Mouse (Mus musculus): ENCODE data around the gene Rbm24.

The Rbm24 gene

GRCm38 (mm10) chr13:46433880-46434560 is 15.8 kb downstream of the Rbm24 start:
- in situ Hi-C loops (cut with MboI, MseI) = no loop called here

- in situ Hi-C loops (cut with MboI, MseI) = no loop called here
Measured at GRCm38 (mm10) chr13:46438960-46439359, 20.7 kb downstream of the Rbm24 start.

- in situ Hi-C loops (cut with MboI, MseI) = no loop called here
Measured at GRCm38 (mm10) chr13:46444021-46444420, 25.8 kb downstream of the Rbm24 start.

GRCm38 (mm10) chr13:46446062-46446461 is 27.8 kb downstream of the Rbm24 start:
- in situ Hi-C loops (cut with MboI, MseI) = no loop called here

- in situ Hi-C loops (cut with MboI, MseI) = no loop called here
Measured at GRCm38 (mm10) chr13:46448276-46448675, 30.0 kb downstream of the Rbm24 start.

- in situ Hi-C loops (cut with MboI, MseI) = no loop called here
Measured at GRCm38 (mm10) chr13:46449955-46450354, 31.7 kb downstream of the Rbm24 start.

GRCm38 (mm10) chr13:46450623-46451022 is 32.4 kb downstream of the Rbm24 start:
- in situ Hi-C loops (cut with MboI, MseI) = no loop called here

GRCm38 (mm10) chr13:46451548-46451947 is 33.3 kb downstream of the Rbm24 start:
- in situ Hi-C loops (cut with MboI, MseI) = no loop called here

- in situ Hi-C loops (cut with MboI, MseI) = no loop called here
Measured at GRCm38 (mm10) chr13:46459546-46459945, 41.3 kb downstream of the Rbm24 start.

GRCm38 (mm10) chr13:46462280-46462679 is 44.0 kb downstream of the Rbm24 start:
- in situ Hi-C loops (cut with MboI, MseI) = no loop called here

GRCm38 (mm10) chr13:46463764-46464163 is 45.5 kb downstream of the Rbm24 start:
- in situ Hi-C loops (cut with MboI, MseI) = no loop called here

GRCm38 (mm10) chr13:46468251-46468650 is 50.0 kb downstream of the Rbm24 start:
- in situ Hi-C loops (cut with MboI, MseI) = no loop called here

- in situ Hi-C loops (cut with MboI, MseI) = no loop called here
Measured at GRCm38 (mm10) chr13:46469536-46469935, 51.3 kb downstream of the Rbm24 start.

Measured in T-helper 2 cell (primary cell).